Mouse (Mus musculus): ENCODE data around the gene Rrp9. TPM values are rescaled to one million over a fixed set of nuclear protein-coding genes. Genes with fewer than 3 reads are reported as not detected.
"Not testable (repeated sequence)": the region's sequence is repeated elsewhere in the genome, so short reads cannot be mapped to it uniquely, and the experiment has no call there.

Gene Rrp9
- polyA plus RNA-seq, 1 experiment from 2014 or later, result 40.8 TPM

- no peak for ATAC-seq (ENCODE audit: insufficient read depth, low FRiP score)
- WGBS, result 92% methylated on average over 17 of the region's 17 CpGs
- H3K36me3 ChIP-seq (ENCODE audit: control insufficient read depth, insufficient read depth, low read length), result peaks cover 28% of the 10 kb centered on the region
- no peak overlapping the region for H3K9ac ChIP-seq (ENCODE audit: low read length)
- H3K4me1 ChIP-seq (ENCODE audit: control insufficient read depth, insufficient read depth, low read length), result no peaks in the 10 kb centered on the region
- no peak overlapping the region for H3K27ac ChIP-seq (ENCODE audit: low read length)
- H3K4me3 ChIP-seq (replicated peaks; ENCODE audit: low read length), result no peak overlapping the region
- H3K9me3 ChIP-seq (replicated peaks; ENCODE audit: control insufficient read depth, low read length), result no peaks in the 10 kb centered on the region
- H3K27me3 ChIP-seq (ENCODE audit: control insufficient read depth, insufficient read depth, low read length), result no peaks in the 10 kb centered on the region
- H3K4me2 ChIP-seq (ENCODE audit: low read depth, low read length), result no peak overlapping the region
Observed at GRCm38 (mm10) chr9:106483606-106484005, 7.8 kb downstream of the Rrp9 start.

GRCm38 (mm10) chr9:106485076-106485475, 9.3 kb downstream of the Rrp9 start:
- 80% methylated on average over 10 of the region's 10 CpGs for WGBS
- no peaks in the 10 kb centered on the region for H3K27me3 ChIP-seq (ENCODE audit: control insufficient read depth, insufficient read depth, low read length)
- H3K4me3 ChIP-seq (replicated peaks; ENCODE audit: low read length), result no peak overlapping the region
- H3K27ac ChIP-seq (ENCODE audit: low read length), result no peak overlapping the region
- H3K36me3 ChIP-seq (ENCODE audit: control insufficient read depth, insufficient read depth, low read length), result peaks cover 28% of the 10 kb centered on the region
- no peaks in the 10 kb centered on the region for H3K9me3 ChIP-seq (replicated peaks; ENCODE audit: control insufficient read depth, low read length)
- ATAC-seq (ENCODE audit: insufficient read depth, low FRiP score), result no peak; the same call in 1 of the 2 replicates
- H3K4me2 ChIP-seq (ENCODE audit: low read depth, low read length), result no peak overlapping the region
- no peaks in the 10 kb centered on the region for H3K4me1 ChIP-seq (ENCODE audit: control insufficient read depth, insufficient read depth, low read length)
- no peak overlapping the region for H3K9ac ChIP-seq (ENCODE audit: low read length)

- not testable (repeated sequence) for H3K9me3 ChIP-seq (replicated peaks; ENCODE audit: control insufficient read depth, low read length); ATAC-seq (ENCODE audit: insufficient read depth, low FRiP score); H3K27me3 ChIP-seq (ENCODE audit: control insufficient read depth, insufficient read depth, low read length); H3K27ac ChIP-seq (ENCODE audit: low read length); H3K4me3 ChIP-seq (replicated peaks; ENCODE audit: low read length); H3K4me1 ChIP-seq (ENCODE audit: control insufficient read depth, insufficient read depth, low read length); H3K9ac ChIP-seq (ENCODE audit: low read length); H3K4me2 ChIP-seq (ENCODE audit: low read depth, low read length)
- WGBS, result 79% methylated on average over 6 of the region's 6 CpGs
- peaks cover 22% of the 10 kb centered on the region; the same call in 1 of the 2 replicates for H3K36me3 ChIP-seq (ENCODE audit: control insufficient read depth, insufficient read depth, low read length)
Observed at GRCm38 (mm10) chr9:106487602-106488001, 11.8 kb downstream of the Rrp9 start.

GRCm38 (mm10) chr9:106499667-106500066, 23.9 kb downstream of the Rrp9 start, which contains the start of gene Iqcf1:
TSS of gene Iqcf1 (plus strand) at chr9:106499967.
- Histone ChIP-seq H3K4me1 (ENCODE audit: control insufficient read depth, insufficient read depth, low read length) (no peaks in the 10 kb centered on the region), H3K27me3 (ENCODE audit: control insufficient read depth, insufficient read depth, low read length) (no peaks in the 10 kb centered on the region), H3K9me3 (replicated peaks; ENCODE audit: control insufficient read depth, low read length) (no peaks in the 10 kb centered on the region), H3K4me3 (replicated peaks; ENCODE audit: low read length) (no peak within 1 kb of the TSS), H3K4me2 (ENCODE audit: low read depth, low read length) (no peak within 1 kb of the TSS), H3K27ac (ENCODE audit: low read length) (no peak within 1 kb of the TSS), H3K36me3 (ENCODE audit: control insufficient read depth, insufficient read depth, low read length) (no peaks in the 10 kb centered on the region), H3K9ac (ENCODE audit: low read length) (no peak within 1 kb of the TSS)
- WGBS, result 93% methylated on average over 6 of the region's 6 CpGs
- ATAC-seq (ENCODE audit: insufficient read depth, low FRiP score), result no peak

- no peak overlapping the region for H3K27ac ChIP-seq (ENCODE audit: low read length)
- H3K9me3 ChIP-seq (replicated peaks; ENCODE audit: control insufficient read depth, low read length), result no peaks in the 10 kb centered on the region
- no peak overlapping the region for H3K4me3 ChIP-seq (replicated peaks; ENCODE audit: low read length)
- WGBS, result 85% methylated on average over 22 of the region's 22 CpGs
- H3K36me3 ChIP-seq (ENCODE audit: control insufficient read depth, insufficient read depth, low read length), result no peaks in the 10 kb centered on the region
- H3K4me1 ChIP-seq (ENCODE audit: control insufficient read depth, insufficient read depth, low read length), result no peaks in the 10 kb centered on the region
- no peaks in the 10 kb centered on the region for H3K27me3 ChIP-seq (ENCODE audit: control insufficient read depth, insufficient read depth, low read length)
- no peak overlapping the region for H3K9ac ChIP-seq (ENCODE audit: low read length)
- no peak for ATAC-seq (ENCODE audit: insufficient read depth, low FRiP score)
- H3K4me2 ChIP-seq (ENCODE audit: low read depth, low read length), result no peak overlapping the region
Observed at GRCm38 (mm10) chr9:106501846-106502245, 26.1 kb downstream of the Rrp9 start.

GRCm38 (mm10) chr9:106504246-106504645, 28.5 kb downstream of the Rrp9 start:
- Histone ChIP-seq H3K36me3 (ENCODE audit: control insufficient read depth, insufficient read depth, low read length) (no peaks in the 10 kb centered on the region), H3K9ac (ENCODE audit: low read length) (no peak overlapping the region), H3K9me3 (replicated peaks; ENCODE audit: control insufficient read depth, low read length) (no peaks in the 10 kb centered on the region), H3K4me2 (ENCODE audit: low read depth, low read length) (no peak overlapping the region), H3K4me3 (replicated peaks; ENCODE audit: low read length) (no peak overlapping the region), H3K27me3 (ENCODE audit: control insufficient read depth, insufficient read depth, low read length) (no peaks in the 10 kb centered on the region), H3K4me1 (ENCODE audit: control insufficient read depth, insufficient read depth, low read length) (no peaks in the 10 kb centered on the region), H3K27ac (ENCODE audit: low read length) (no peak overlapping the region)
- no peak for ATAC-seq (ENCODE audit: insufficient read depth, low FRiP score)
- WGBS, result 70% methylated on average over 6 of the region's 6 CpGs

- no peak for ATAC-seq (ENCODE audit: insufficient read depth, low FRiP score)
- Histone ChIP-seq H3K27ac (ENCODE audit: low read length) (no peak overlapping the region), H3K4me3 (replicated peaks; ENCODE audit: low read length) (no peak overlapping the region), H3K9me3 (replicated peaks; ENCODE audit: control insufficient read depth, low read length) (no peaks in the 10 kb centered on the region), H3K27me3 (ENCODE audit: control insufficient read depth, insufficient read depth, low read length) (no peaks in the 10 kb centered on the region), H3K4me2 (ENCODE audit: low read depth, low read length) (no peak overlapping the region), H3K4me1 (ENCODE audit: control insufficient read depth, insufficient read depth, low read length) (no peaks in the 10 kb centered on the region), H3K9ac (ENCODE audit: low read length) (no peak overlapping the region), H3K36me3 (ENCODE audit: control insufficient read depth, insufficient read depth, low read length) (no peaks in the 10 kb centered on the region)
- WGBS, result 88% methylated on average over 10 of the region's 10 CpGs
Observed at GRCm38 (mm10) chr9:106509356-106509755, 33.6 kb downstream of the Rrp9 start.

- Histone ChIP-seq H3K27me3 (ENCODE audit: control insufficient read depth, insufficient read depth, low read length) (no peaks in the 10 kb centered on the region), H3K4me2 (ENCODE audit: low read depth, low read length) (no peak overlapping the region), H3K9ac (ENCODE audit: low read length) (no peak overlapping the region), H3K4me3 (replicated peaks; ENCODE audit: low read length) (no peak overlapping the region), H3K27ac (ENCODE audit: low read length) (no peak overlapping the region), H3K9me3 (replicated peaks; ENCODE audit: control insufficient read depth, low read length) (no peaks in the 10 kb centered on the region), H3K36me3 (ENCODE audit: control insufficient read depth, insufficient read depth, low read length) (no peaks in the 10 kb centered on the region), H3K4me1 (ENCODE audit: control insufficient read depth, insufficient read depth, low read length) (no peaks in the 10 kb centered on the region)
- no peak for ATAC-seq (ENCODE audit: insufficient read depth, low FRiP score)
- 57% methylated on average over 13 of the region's 13 CpGs for WGBS
Observed at GRCm38 (mm10) chr9:106512729-106513450, 37.1 kb downstream of the Rrp9 start.

GRCm38 (mm10) chr9:106513566-106513965, 37.8 kb downstream of the Rrp9 start:
- 79% methylated on average over 6 of the region's 6 CpGs for WGBS
- Histone ChIP-seq H3K36me3 (ENCODE audit: control insufficient read depth, insufficient read depth, low read length) (no peaks in the 10 kb centered on the region), H3K4me1 (ENCODE audit: control insufficient read depth, insufficient read depth, low read length) (no peaks in the 10 kb centered on the region), H3K9ac (ENCODE audit: low read length) (no peak overlapping the region), H3K27me3 (ENCODE audit: control insufficient read depth, insufficient read depth, low read length) (no peaks in the 10 kb centered on the region), H3K9me3 (replicated peaks; ENCODE audit: control insufficient read depth, low read length) (no peaks in the 10 kb centered on the region), H3K4me2 (ENCODE audit: low read depth, low read length) (no peak overlapping the region), H3K27ac (ENCODE audit: low read length) (no peak overlapping the region), H3K4me3 (replicated peaks; ENCODE audit: low read length) (no peak overlapping the region)
- ATAC-seq (ENCODE audit: insufficient read depth, low FRiP score), result no peak
